13 mouse cellular contexts compared by ENCODE assay signal in the genomic region with DNA sequence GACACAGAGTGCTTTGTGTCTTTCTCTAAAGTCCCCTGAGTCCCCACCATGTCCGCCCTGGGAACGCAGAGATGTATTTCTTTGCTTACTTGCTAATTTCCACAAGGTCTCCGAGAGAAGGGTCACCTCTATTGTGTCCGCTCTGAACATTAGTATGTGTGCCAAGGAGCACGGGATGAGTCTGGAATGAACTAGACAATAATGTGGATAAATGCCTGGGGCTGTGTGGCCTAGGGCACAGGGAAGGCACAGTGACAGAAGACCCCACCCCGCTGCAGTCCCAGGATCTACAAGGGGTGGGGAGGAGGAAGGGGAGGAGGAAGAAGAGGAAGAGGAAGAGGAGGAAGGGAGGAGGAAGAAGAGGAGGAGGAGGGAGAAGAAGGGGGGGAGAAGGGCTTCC. TPM values are rescaled to one million over a fixed set of nuclear protein-coding genes. Genes with fewer than 3 reads are reported as not detected.
A peak's percentile ranks its signal among the peaks of the same experiment; 100 is the strongest.
DNase-seq lines count a peak whose midpoint lies in the region; ATAC-seq and TF ChIP-seq lines count a peak whose summit lies in the region.
"Had no signal": no experiment of that assay in that cellular context is flagged by ENCODE, and none has a peak within 500 bp of the region (broad histone marks: within the 10 kb centered on the region; RNA-seq: fewer than 3 reads in every experiment).

No protein-coding gene starts in this region.

- peak; percentile 29 for DNase-seq in heart, adult 8-10 months (ENCODE audit: low spot score)
- DNase-seq in heart, postnatal 10 days: no peak
- DNase-seq in lung, embryonic 14.5 days: no peak
- no peak for DNase-seq in lung, adult 2 months
- peak; percentile 31 to 43 for DNase-seq in lung, postnatal 4 days
- DNase-seq in forebrain, postnatal 0 days: no peak
- no peak for DNase-seq in spleen, adult 12 weeks (ENCODE audit: low spot score)
- DNase-seq: gastrocnemius, postnatal 14 days; layer of hippocampus, adult 9-11 months; thymus, postnatal 25 days had no signal

- H3K9ac ChIP-seq in lung, embryonic 14.5 days: no peak overlapping the region
- H3K9ac ChIP-seq in kidney, embryonic 15.5 days: no peak overlapping the region
- no peak overlapping the region for H3K9ac ChIP-seq in forebrain, postnatal 0 days
- H3K9ac ChIP-seq: limb, embryonic 12.5 days had no signal

- ATAC-seq in lung, embryonic 14.5 days (ENCODE audit: insufficient read depth): no peak
- ATAC-seq in kidney, embryonic 15.5 days (replicated peaks; ENCODE audit: low FRiP score): no peak
- no peak for ATAC-seq in forebrain, postnatal 0 days

- intact Hi-C loops in heart, postnatal 10 days (cut with DNase I): loop anchor here (2.0 kb wide), 1 partner anchor 22 kb away; no protein-coding TSS in a partner anchor

- peaks cover 25% of the 10 kb centered on the region for H3K4me1 ChIP-seq in lung, embryonic 14.5 days (ENCODE audit: insufficient read depth)
- peaks cover 31% of the 10 kb centered on the region for H3K4me1 ChIP-seq in lung, adult 2 months (ENCODE audit: control insufficient read depth, insufficient read depth, low read length)
- peaks cover 71% of the 10 kb centered on the region for H3K4me1 ChIP-seq in kidney, embryonic 15.5 days
- no peaks in the 10 kb centered on the region for H3K4me1 ChIP-seq in forebrain, postnatal 0 days (ENCODE audit: insufficient read depth)

- H3K9me3 ChIP-seq in lung, embryonic 14.5 days (ENCODE audit: low read depth, low read length): no peaks in the 10 kb centered on the region
- H3K9me3 ChIP-seq in kidney, embryonic 15.5 days (replicated peaks): no peaks in the 10 kb centered on the region
- H3K9me3 ChIP-seq in forebrain, postnatal 0 days (ENCODE audit: low read length): no peaks in the 10 kb centered on the region
- H3K9me3 ChIP-seq: limb, embryonic 12.5 days had no signal

- no peak overlapping the region for H3K4me3 ChIP-seq in lung, embryonic 14.5 days (ENCODE audit: low read depth, low read length)
- no peak overlapping the region for H3K4me3 ChIP-seq in lung, adult 2 months (replicated peaks; ENCODE audit: extremely low read depth, low read depth, low read length)
- H3K4me3 ChIP-seq in kidney, embryonic 15.5 days (replicated peaks): no peak overlapping the region
- no peak overlapping the region for H3K4me3 ChIP-seq in forebrain, postnatal 0 days (ENCODE audit: low read depth, low read length)
- H3K4me3 ChIP-seq: limb, embryonic 12.5 days; myocyte had no signal

- H3K4me2 ChIP-seq in lung, embryonic 14.5 days: no peak overlapping the region
- no peak overlapping the region for H3K4me2 ChIP-seq in kidney, embryonic 15.5 days
- H3K4me2 ChIP-seq in forebrain, postnatal 0 days (ENCODE audit: low read depth): no peak overlapping the region
- H3K4me2 ChIP-seq: limb, embryonic 12.5 days had no signal

- H3K36me3 ChIP-seq in lung, embryonic 14.5 days (ENCODE audit: insufficient read depth): no peaks in the 10 kb centered on the region
- no peaks in the 10 kb centered on the region for H3K36me3 ChIP-seq in kidney, embryonic 15.5 days
- H3K36me3 ChIP-seq in forebrain, postnatal 0 days (ENCODE audit: insufficient read depth): no peaks in the 10 kb centered on the region
- H3K36me3 ChIP-seq: limb, embryonic 12.5 days had no signal

- H3K27me3 ChIP-seq in lung, embryonic 14.5 days (ENCODE audit: insufficient read depth, low read length): no peaks in the 10 kb centered on the region
- no peaks in the 10 kb centered on the region for H3K27me3 ChIP-seq in kidney, embryonic 15.5 days
- H3K27me3 ChIP-seq in forebrain, postnatal 0 days (ENCODE audit: insufficient read depth, low read length): no peaks in the 10 kb centered on the region

- no peak for TF ChIP-seq POLR2A in lung, adult 2 months (IDR thresholded peaks at IDR 0.05; ENCODE audit: borderline replicate concordance, extremely low read depth, low read depth, low read length)

- no peak for TF ChIP-seq CTCF in lung, embryonic 14.5 days (IDR thresholded peaks at IDR 0.05; ENCODE audit: low read depth)
- TF ChIP-seq CTCF in lung, adult 2 months (IDR thresholded peaks at IDR 0.05; ENCODE audit: insufficient read depth, low read length): no peak
- TF ChIP-seq CTCF in forebrain, postnatal 0 days (IDR thresholded peaks at IDR 0.05; ENCODE audit: low read depth): no peak

- peak overlapping the region; percentile 86 for H3K27ac ChIP-seq in lung, embryonic 14.5 days (ENCODE audit: low read depth)
- H3K27ac ChIP-seq in kidney, embryonic 15.5 days: peak overlapping the region; percentile 83
- H3K27ac ChIP-seq in forebrain, postnatal 0 days (ENCODE audit: low read depth, low read length): no peak overlapping the region
- H3K27ac ChIP-seq: limb, embryonic 12.5 days had no signal

- 61% methylated on average over 6 of the region's 6 CpGs for WGBS in lung, embryonic 14.5 days
- WGBS in lung, adult 2 months: 50% methylated on average over 6 of the region's 6 CpGs
- 87% methylated on average over 6 of the region's 6 CpGs for WGBS in kidney, embryonic 15.5 days
- WGBS in forebrain, postnatal 0 days: 55% methylated on average over 6 of the region's 6 CpGs

RNA-seq across cellular contexts. Expression of a gene that starts 3.8 kb away (rescaled TPM):
- total RNA-seq in heart, adult 8-10 months (2022): 10 to 100 TPM in 1 of 4 experiments, 1 to 10 TPM in 3; 6.8 to 13.9 (median 7.5) TPM
- 10 to 100 TPM; 23.2 to 25.0 TPM for total RNA-seq in heart, postnatal 10 days (2021)
- polyA plus RNA-seq in lung, embryonic 14.5 days (2014; fragmentation: Nextera tagmentation; extraction: Ambion mirVana): 5.3 and 6.7 TPM in 2 replicates
- polyA plus RNA-seq in lung, adult 2 months (2012; rRNA removed): 15.5 and 17.7 TPM in 2 replicates
- polyA plus RNA-seq in kidney, embryonic 15.5 days (2015; fragmentation: Nextera tagmentation; extraction: Ambion mirVana): 13.8 and 14.5 TPM in 2 replicates
- total RNA-seq in forebrain, postnatal 0 days (2014; rRNA removed): 1.4 and 1.9 TPM in 2 replicates
- 1.5 and 2.4 TPM in 2 replicates for polyA plus RNA-seq in forebrain, postnatal 0 days (2015; fragmentation: Nextera tagmentation; extraction: Ambion mirVana)

Comparison
In these comparisons a context has a peak if more than half of its experiments do, and no peak if none do; other contexts are left out.
1. DNase-seq: peak in heart, adult 8-10 months (single experiment) and lung, postnatal 4 days (2 of 2); none in heart, postnatal 10 days (0 of 2), lung, embryonic 14.5 days (single experiment), lung, adult 2 months (single experiment), forebrain, postnatal 0 days (single experiment) and spleen, adult 12 weeks (single experiment).